Comparison of ENCODE assay signal across 8 mouse cellular contexts in genomic region chr7:44591348-44592116, GRCm38 (mm10). TPM values are rescaled to one million over a fixed set of nuclear protein-coding genes. Genes with fewer than 3 reads are reported as not detected.
A peak's percentile ranks its signal among the peaks of the same experiment; 100 is the strongest.
DNase-seq lines count a peak whose midpoint lies in the region; ATAC-seq and TF ChIP-seq lines count a peak whose summit lies in the region.

No protein-coding gene starts in this region.

- H3K27me3 ChIP-seq in heart, embryonic 13.5 days (replicated peaks) = peaks cover 83% of the 10 kb centered on the region
- peaks cover 28% of the 10 kb centered on the region for H3K27me3 ChIP-seq in E14TG2a.4 (ENCODE audit: insufficient read depth, low read length)
- H3K27me3 ChIP-seq in intestine, embryonic 16.5 days (replicated peaks; ENCODE audit: control insufficient read depth, insufficient read depth, low read length) = peaks cover 54% of the 10 kb centered on the region

- no peak overlapping the region for H3K27ac ChIP-seq in heart, embryonic 13.5 days (replicated peaks)
- peak overlapping the region; percentile 47; the same call in 1 of the 2 replicates for H3K27ac ChIP-seq in cortical plate, adult 2 months (ENCODE audit: insufficient read depth, low read length)
- H3K27ac ChIP-seq in intestine, embryonic 16.5 days (ENCODE audit: low read length) = no peak overlapping the region

- DNase-seq in heart, postnatal 14 days = no peak
- peak; percentile 49 for DNase-seq in neural tube, embryonic 10.5 days (ENCODE audit: extremely low spot score, low spot score)
- DNase-seq in layer of hippocampus, adult 9-10 months (ENCODE audit: low spot score) = no peak
- DNase-seq in frontal cortex, adult 2 months (ENCODE audit: extremely low spot score in 1 of 2, low spot score in 1 of 2) = no peak

- H3K9ac ChIP-seq in heart, embryonic 13.5 days = peak overlapping the region; percentile 63
- peak overlapping the region; percentile 66 for H3K9ac ChIP-seq in intestine, embryonic 16.5 days (ENCODE audit: low read depth, low read length)

- peaks cover 34% of the 10 kb centered on the region for H3K4me1 ChIP-seq in heart, embryonic 13.5 days
- H3K4me1 ChIP-seq in E14TG2a.4 (replicated peaks; ENCODE audit: low read depth, low read length) = peaks cover 80% of the 10 kb centered on the region
- peaks cover 5% of the 10 kb centered on the region; the same call in 1 of the 2 replicates for H3K4me1 ChIP-seq in cortical plate, adult 2 months (ENCODE audit: control insufficient read depth, insufficient read depth, low read length)
- peaks cover 17% of the 10 kb centered on the region for H3K4me1 ChIP-seq in intestine, embryonic 16.5 days (ENCODE audit: control insufficient read depth, insufficient read depth, low read length)

- H3K4me3 ChIP-seq in heart, embryonic 13.5 days = peak overlapping the region; percentile 61
- peak overlapping the region; percentile 93 for H3K4me3 ChIP-seq in E14TG2a.4 (replicated peaks; ENCODE audit: low read length)
- H3K4me3 ChIP-seq in cortical plate, adult 2 months (ENCODE audit: insufficient read depth, low read length) = peak overlapping the region; percentile 43
- peak overlapping the region; percentile 60 for H3K4me3 ChIP-seq in intestine, embryonic 16.5 days (ENCODE audit: low read length)

- no peak for TF ChIP-seq POLR2A in cortical plate, adult 2 months (IDR thresholded peaks at IDR 0.05; ENCODE audit: extremely low read depth, insufficient read depth, low read length)

- 1% methylated on average over 58 of the region's 60 CpGs for whole genome bisulfite sequencing in heart, embryonic 13.5 days
- under 1% methylated on average over 60 of the region's 60 CpGs for WGBS in intestine, embryonic 16.5 days

- no peaks in the 10 kb centered on the region for H3K9me3 ChIP-seq in heart, embryonic 13.5 days
- H3K9me3 ChIP-seq in E14TG2a.4 (ENCODE audit: low read length) = no peaks in the 10 kb centered on the region
- no peaks in the 10 kb centered on the region for H3K9me3 ChIP-seq in intestine, embryonic 16.5 days (ENCODE audit: control insufficient read depth, low read length)

- H3K36me3 ChIP-seq in heart, embryonic 13.5 days = no peaks in the 10 kb centered on the region
- H3K36me3 ChIP-seq in E14TG2a.4 (ENCODE audit: insufficient read depth, low read length) = peaks cover 34% of the 10 kb centered on the region
- H3K36me3 ChIP-seq in intestine, embryonic 16.5 days (ENCODE audit: control insufficient read depth, insufficient read depth, low read length) = no peaks in the 10 kb centered on the region

- H3K4me2 ChIP-seq in heart, embryonic 13.5 days = peak overlapping the region; percentile 95
- H3K4me2 ChIP-seq in intestine, embryonic 16.5 days (ENCODE audit: low read depth, low read length) = peak overlapping the region; percentile 99

- no peak for ATAC-seq in heart, embryonic 13.5 days (ENCODE audit: extremely low read depth, insufficient number of reproducible peaks, low FRiP score, low TSS enrichment)
- no peak for ATAC-seq in intestine, embryonic 16.5 days

- intact Hi-C loops in heart, postnatal 14 days (cut with DNase I) = loop anchor here (2.0 kb wide), 1 partner anchor 31 kb away; no protein-coding TSS in a partner anchor

- no peak for TF ChIP-seq CTCF in E14TG2a.4 (conservative IDR thresholded peaks at IDR 0.05; ENCODE audit: low read length)
- no peak for TF ChIP-seq CTCF in cortical plate, adult 2 months (IDR thresholded peaks at IDR 0.05; ENCODE audit: extremely low read depth, insufficient read depth, low read length)

RNA-seq across cellular contexts. Expression of gene Kcnc3, which starts 1.1 kb away (rescaled TPM):
- polyA plus RNA-seq in heart, embryonic 13.5 days (2015; fragmentation: Nextera tagmentation; extraction: Ambion mirVana) = 0.05 and 0.17 TPM in 2 replicates
- total RNA-seq in heart, postnatal 14 days (2021) = 1 to 10 TPM; 1.3 to 1.5 TPM
- polyA plus RNA-seq in cortical plate, adult 2 months (2012; rRNA removed) = 54.9 and 62.0 TPM in 2 replicates
- polyA plus RNA-seq in intestine, embryonic 16.5 days (2015; fragmentation: Nextera tagmentation; extraction: Ambion mirVana) = 0.20 and 0.22 TPM in 2 replicates
- polyA plus RNA-seq in frontal cortex, adult 2 months (2012; rRNA removed) = 47.9 and 49.9 TPM in 2 replicates

RNA-seq across cellular contexts. Expression of gene Napsa, which starts 19.4 kb away (rescaled TPM):
- polyA plus RNA-seq in heart, embryonic 13.5 days (2015; fragmentation: Nextera tagmentation; extraction: Ambion mirVana) = 0.39 and 0.43 TPM in 2 replicates
- total RNA-seq in heart, postnatal 14 days (2021) = under 1 TPM; 0.46 to 0.60 TPM
- 0.26 and 0.61 TPM in 2 replicates for polyA plus RNA-seq in cortical plate, adult 2 months (2012; rRNA removed)
- polyA plus RNA-seq in intestine, embryonic 16.5 days (2015; fragmentation: Nextera tagmentation; extraction: Ambion mirVana) = 3.4 and 3.9 TPM in 2 replicates
- polyA plus RNA-seq in frontal cortex, adult 2 months (2012; rRNA removed) = 0.40 and 0.54 TPM in 2 replicates

RNA-seq across cellular contexts. Expression of gene Nr1h2, which starts 37.8 kb away (rescaled TPM):
- 53.5 and 58.3 TPM in 2 replicates for polyA plus RNA-seq in heart, embryonic 13.5 days (2015; fragmentation: Nextera tagmentation; extraction: Ambion mirVana)
- 10 to 100 TPM; 49.1 to 53.5 TPM for total RNA-seq in heart, postnatal 14 days (2021)
- polyA plus RNA-seq in cortical plate, adult 2 months (2012; rRNA removed) = 89.5 and 89.6 TPM in 2 replicates
- 79.3 and 83.3 TPM in 2 replicates for polyA plus RNA-seq in intestine, embryonic 16.5 days (2015; fragmentation: Nextera tagmentation; extraction: Ambion mirVana)
- 82.9 and 90.2 TPM in 2 replicates for polyA plus RNA-seq in frontal cortex, adult 2 months (2012; rRNA removed)

RNA-seq across cellular contexts. Expression of gene Pold1, which starts 42.9 kb away (rescaled TPM):
- polyA plus RNA-seq in heart, embryonic 13.5 days (2015; fragmentation: Nextera tagmentation; extraction: Ambion mirVana) = 56.1 and 58.7 TPM in 2 replicates
- total RNA-seq in heart, postnatal 14 days (2021) = 10 to 100 TPM; 14.5 to 16.0 TPM
- 11.1 and 11.6 TPM in 2 replicates for polyA plus RNA-seq in cortical plate, adult 2 months (2012; rRNA removed)
- 68.5 and 76.4 TPM in 2 replicates for polyA plus RNA-seq in intestine, embryonic 16.5 days (2015; fragmentation: Nextera tagmentation; extraction: Ambion mirVana)
- 14.9 and 15.3 TPM in 2 replicates for polyA plus RNA-seq in frontal cortex, adult 2 months (2012; rRNA removed)

RNA-seq across cellular contexts. Expression of gene Spib, which starts 59.7 kb away (rescaled TPM):
- 0.05 and 0.13 TPM in 2 replicates for polyA plus RNA-seq in heart, embryonic 13.5 days (2015; fragmentation: Nextera tagmentation; extraction: Ambion mirVana)
- 1 to 10 TPM in 1 of 2 experiments, under 1 TPM in 1; 0.65 to 1.1 TPM for total RNA-seq in heart, postnatal 14 days (2021)
- 0.08 and 0.27 TPM in 2 replicates for polyA plus RNA-seq in cortical plate, adult 2 months (2012; rRNA removed)
- 0.39 and 0.48 TPM in 2 replicates for polyA plus RNA-seq in intestine, embryonic 16.5 days (2015; fragmentation: Nextera tagmentation; extraction: Ambion mirVana)
- polyA plus RNA-seq in frontal cortex, adult 2 months (2012; rRNA removed) = 0.08 and 0.11 TPM in 2 replicates

Comparison
In these comparisons a context has a peak if more than half of its experiments do, and no peak if none do; other contexts are left out.
1. H3K4me3 ChIP-seq: peak in every context shown above with its lines; median percentile 93 in E14TG2a.4; 61 in heart, embryonic 13.5 days; 60 in intestine, embryonic 16.5 days; 43 in cortical plate, adult 2 months.
2. RNA of gene Kcnc3, which starts 1.1 kb away (polyA plus RNA-seq): 54.9 to 62.0 TPM in cortical plate, adult 2 months and 47.9 to 49.9 TPM in frontal cortex, adult 2 months; 0.20 to 0.22 TPM in intestine, embryonic 16.5 days and 0.05 to 0.17 TPM in heart, embryonic 13.5 days; every median in the first group is over 10 times any median in the second.